Mouse (Mus musculus): ENCODE data around the gene Ddc. TPM values are rescaled to one million over a fixed set of nuclear protein-coding genes. Genes with fewer than 3 reads are reported as not detected.

Gene Ddc
- polyA plus RNA-seq (2016; fragmentation: Nextera tagmentation; extraction: Ambion mirVana): 51.8 and 55.2 TPM in 2 replicates

DNA sequence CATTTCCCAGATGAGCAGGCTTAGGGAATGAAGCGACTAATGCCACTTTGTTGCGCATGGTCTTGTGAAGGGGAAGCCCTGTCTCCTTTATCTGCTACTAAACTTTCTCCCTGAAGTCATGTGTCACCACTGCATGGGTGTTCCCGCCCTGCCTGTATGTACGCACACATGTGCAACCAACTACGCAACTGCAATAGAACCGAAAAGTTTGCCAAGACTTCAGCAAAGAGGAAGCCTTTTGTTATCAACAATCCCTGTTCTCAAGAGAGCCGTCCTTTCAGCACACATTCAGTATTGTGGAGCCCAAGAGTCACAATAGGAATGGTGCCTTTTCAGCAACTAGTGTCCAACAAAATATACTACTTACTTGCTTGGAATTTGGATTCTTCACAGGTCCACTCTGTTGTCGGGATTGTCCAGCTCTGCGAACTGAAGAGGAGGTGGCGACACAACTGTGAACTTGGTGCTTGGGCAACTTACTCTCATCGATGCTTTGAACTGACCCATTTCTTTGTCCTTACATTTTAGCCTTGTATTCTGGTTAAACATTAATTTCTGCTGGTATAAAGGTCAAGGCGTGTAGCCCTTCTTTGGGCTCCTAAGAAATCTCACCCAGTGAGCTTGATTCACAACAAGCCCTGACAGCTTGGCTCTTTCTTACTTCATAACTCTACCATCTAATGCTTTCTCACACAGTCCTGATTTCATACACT, at the start of gene Ddc:
Gene Ddc, minus strand, starts transcription at position 500 of the 713 bp plus-strand sequence.
- no peak within 1 kb of the TSS for H3K9ac ChIP-seq
- H3K27ac ChIP-seq (ENCODE audit: poor library complexity, severe bottlenecking): peak within 1 kb of the TSS; percentile 35
- H3K4me3 ChIP-seq: no peak within 1 kb of the TSS
- H3K27me3 ChIP-seq (replicated peaks): no peaks in the 10 kb centered on the region
- H3K4me1 ChIP-seq (replicated peaks): peaks cover 26% of the 10 kb centered on the region
- no peak within 1 kb of the TSS for H3K4me2 ChIP-seq
- no peak for ATAC-seq (ENCODE audit: insufficient number of reproducible peaks, low FRiP score)
- no peaks in the 10 kb centered on the region for H3K9me3 ChIP-seq (replicated peaks)
- H3K36me3 ChIP-seq: no peaks in the 10 kb centered on the region
- WGBS: 75% methylated on average over 12 of the region's 12 CpGs

DNA sequence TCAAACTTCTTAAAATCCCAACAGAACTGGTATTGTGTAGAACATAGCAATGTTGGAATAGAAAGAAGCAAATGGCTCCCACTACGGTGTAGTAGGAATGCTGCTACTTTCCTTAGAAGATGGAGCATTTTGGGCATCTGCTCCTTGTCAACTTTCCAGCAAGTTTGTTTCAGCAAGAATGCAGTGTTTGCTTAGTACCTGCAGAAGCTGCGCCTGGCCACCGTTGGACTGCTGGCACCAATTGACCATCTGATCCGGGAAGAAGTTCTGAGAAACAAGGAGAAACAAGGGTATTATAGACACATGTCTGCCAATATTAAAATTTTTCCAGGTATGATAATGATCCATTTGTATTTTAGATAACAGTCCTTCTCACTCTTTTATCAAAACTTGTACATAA, 47.8 kb upstream of the Ddc start:
- Histone ChIP-seq H3K4me2 (no peak overlapping the region), H3K36me3 (peaks cover 75% of the 10 kb centered on the region), H3K4me3 (no peak overlapping the region), H3K27me3 (replicated peaks) (no peaks in the 10 kb centered on the region), H3K9me3 (replicated peaks) (no peaks in the 10 kb centered on the region), H3K9ac (no peak overlapping the region), H3K4me1 (replicated peaks) (peaks cover 48% of the 10 kb centered on the region), H3K27ac (ENCODE audit: poor library complexity, severe bottlenecking) (peak overlapping the region; percentile 28; the same call in 1 of the 2 replicates)
- WGBS: 85% methylated on average over 4 of the region's 4 CpGs
- no peak for ATAC-seq (ENCODE audit: insufficient number of reproducible peaks, low FRiP score)

DNA sequence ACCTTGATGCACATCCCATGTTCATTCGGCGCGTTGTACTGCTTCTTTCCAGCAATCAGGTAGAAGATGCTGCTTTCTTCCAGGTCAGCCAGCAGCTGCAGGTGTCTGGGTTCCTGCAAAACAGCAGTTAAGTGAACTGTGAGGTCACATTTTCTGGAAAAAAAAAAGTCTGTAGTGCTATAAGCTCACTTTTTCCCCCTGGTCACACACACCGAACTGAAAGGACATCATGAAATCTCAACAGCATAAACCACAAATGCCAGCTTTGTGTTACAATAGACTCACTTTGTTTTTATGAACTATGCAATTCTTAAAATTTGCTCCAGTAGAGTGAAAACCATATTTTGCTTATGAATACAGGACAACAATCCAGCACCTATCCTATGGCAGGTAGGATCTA, 46.9 kb upstream of the Ddc start:
- Histone ChIP-seq H3K27ac (ENCODE audit: poor library complexity, severe bottlenecking) (no peak overlapping the region; the same call in 1 of the 2 replicates), H3K4me3 (no peak overlapping the region), H3K4me2 (no peak overlapping the region), H3K36me3 (peaks cover 73% of the 10 kb centered on the region), H3K9ac (no peak overlapping the region), H3K9me3 (replicated peaks) (no peaks in the 10 kb centered on the region), H3K27me3 (replicated peaks) (no peaks in the 10 kb centered on the region), H3K4me1 (replicated peaks) (peaks cover 46% of the 10 kb centered on the region)
- ATAC-seq (ENCODE audit: insufficient number of reproducible peaks, low FRiP score): no peak
- WGBS: 89% methylated on average over 4 of the region's 4 CpGs

DNA sequence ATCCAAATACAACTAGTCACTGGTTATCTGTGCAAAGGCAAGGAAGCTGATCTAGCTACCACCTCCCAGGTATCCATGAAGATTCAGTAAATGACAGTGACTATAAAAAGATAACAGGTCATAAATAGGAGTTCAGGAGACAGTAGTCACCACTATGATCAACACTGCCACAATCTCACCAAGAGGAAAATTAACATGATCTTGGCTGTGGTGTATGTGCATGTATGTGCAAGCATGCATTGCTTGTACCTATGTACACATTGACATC, 46.1 kb upstream of the Ddc start:
- peaks cover 45% of the 10 kb centered on the region for H3K4me1 ChIP-seq (replicated peaks)
- no peak overlapping the region for H3K9ac ChIP-seq
- H3K36me3 ChIP-seq: peaks cover 71% of the 10 kb centered on the region
- 0 out of 2 replicates have a peak overlapping the region, but pooled peaks have one; percentile 22 for H3K27ac ChIP-seq (ENCODE audit: poor library complexity, severe bottlenecking)
- no peak overlapping the region for H3K4me3 ChIP-seq
- no peaks in the 10 kb centered on the region for H3K27me3 ChIP-seq (replicated peaks)
- H3K4me2 ChIP-seq: no peak overlapping the region
- no peaks in the 10 kb centered on the region for H3K9me3 ChIP-seq (replicated peaks)
- no peak for ATAC-seq (ENCODE audit: insufficient number of reproducible peaks, low FRiP score)

DNA sequence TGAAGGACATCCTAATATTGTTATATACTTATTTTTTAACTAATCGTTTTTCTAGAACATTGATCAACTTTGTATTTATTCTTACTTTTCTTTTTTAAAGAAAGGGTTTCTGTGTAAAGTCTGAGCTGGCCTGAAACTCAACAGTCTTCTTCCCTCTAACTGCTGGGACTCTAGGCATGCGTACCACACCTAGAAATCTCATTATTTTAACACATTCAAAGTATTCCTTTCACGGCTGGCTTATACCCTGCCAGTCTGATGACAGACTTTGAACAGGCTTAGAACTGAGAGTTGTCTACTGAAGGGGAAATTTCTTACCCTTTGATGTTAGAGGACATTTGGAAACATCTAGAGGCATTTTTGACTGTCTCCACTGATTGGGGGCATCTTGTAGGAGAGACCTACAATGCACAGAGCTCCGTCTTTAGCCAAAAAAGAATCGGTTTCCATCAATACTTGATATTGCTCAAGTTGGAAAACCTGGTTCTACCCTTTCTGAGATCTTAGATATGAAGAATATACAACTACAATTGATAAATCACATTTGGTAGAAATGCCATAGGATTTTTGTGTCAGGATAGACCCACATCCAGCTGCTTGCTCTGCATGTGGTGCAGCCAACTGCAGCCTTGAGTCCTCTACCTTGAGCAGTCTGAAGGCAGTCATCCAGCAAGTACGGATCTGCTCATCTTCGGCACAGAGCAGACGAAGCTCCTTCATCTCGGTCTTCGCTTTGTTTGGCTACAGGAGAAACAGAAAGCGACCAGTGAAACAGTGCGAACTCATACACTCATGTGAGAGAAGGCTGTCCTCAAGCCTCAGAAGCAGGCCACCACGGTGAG, 45.5 kb upstream of the Ddc start:
- H3K4me3 ChIP-seq: no peak overlapping the region
- ATAC-seq (ENCODE audit: insufficient number of reproducible peaks, low FRiP score): no peak
- no peak overlapping the region for H3K4me2 ChIP-seq
- peaks cover 75% of the 10 kb centered on the region for H3K36me3 ChIP-seq
- 84% methylated on average over 13 of the region's 13 CpGs for WGBS
- H3K27me3 ChIP-seq (replicated peaks): no peaks in the 10 kb centered on the region
- peak overlapping the region; percentile 22; the same call in 1 of the 2 replicates for H3K27ac ChIP-seq (ENCODE audit: poor library complexity, severe bottlenecking)
- no peaks in the 10 kb centered on the region for H3K9me3 ChIP-seq (replicated peaks)
- no peak overlapping the region for H3K9ac ChIP-seq
- peaks cover 40% of the 10 kb centered on the region for H3K4me1 ChIP-seq (replicated peaks)

DNA sequence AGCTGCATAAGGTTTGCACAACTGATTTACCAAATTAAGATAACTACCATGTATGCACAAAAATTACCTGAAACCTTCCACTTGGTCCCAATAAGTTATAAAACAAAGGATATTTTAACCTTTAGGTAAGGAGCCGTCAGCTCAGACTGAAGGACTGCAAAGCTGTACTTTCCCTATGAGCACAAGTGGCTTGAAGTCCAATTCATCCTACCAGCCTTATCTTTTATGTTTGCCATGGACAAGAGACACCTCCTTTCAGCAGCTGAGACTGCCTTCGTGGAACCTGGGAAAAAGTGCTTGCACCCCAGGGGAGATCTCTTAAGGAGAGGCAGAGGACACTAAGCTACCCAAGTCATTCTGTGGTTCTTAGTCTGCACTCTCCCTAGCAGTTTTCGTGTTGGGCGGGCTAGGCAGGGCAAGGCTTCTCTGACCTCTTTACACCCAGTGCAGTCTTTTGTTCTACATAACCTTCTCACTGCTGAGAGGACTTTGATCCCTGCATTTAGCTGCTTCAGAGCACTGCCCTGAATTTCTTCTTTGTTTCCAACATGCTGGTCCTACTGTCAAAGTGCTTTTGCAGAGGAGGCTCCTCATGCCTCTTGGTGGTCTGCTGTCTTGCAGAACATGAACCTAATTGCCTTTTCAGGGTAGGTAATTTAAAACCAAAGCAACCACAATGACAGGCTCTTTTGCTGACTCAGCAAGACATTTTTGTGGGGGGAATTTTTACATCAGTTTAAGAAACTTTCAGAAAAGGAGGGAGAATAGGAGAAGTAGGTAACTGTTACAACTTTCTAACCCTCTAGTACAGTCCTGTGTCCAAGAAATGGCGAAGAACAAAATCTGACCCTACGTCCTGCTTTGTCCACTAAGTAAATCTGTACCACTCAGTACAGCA, 44.6 kb upstream of the Ddc start:
- ATAC-seq (ENCODE audit: insufficient number of reproducible peaks, low FRiP score): no peak
- Histone ChIP-seq H3K4me3 (no peak overlapping the region), H3K27me3 (replicated peaks) (no peaks in the 10 kb centered on the region), H3K4me1 (replicated peaks) (peaks cover 39% of the 10 kb centered on the region), H3K9me3 (replicated peaks) (no peaks in the 10 kb centered on the region), H3K36me3 (peaks cover 82% of the 10 kb centered on the region), H3K4me2 (no peak overlapping the region), H3K9ac (0 out of 2 replicates have a peak overlapping the region, but pooled peaks have one; percentile 20), H3K27ac (ENCODE audit: poor library complexity, severe bottlenecking) (peak overlapping the region; percentile 65)
- WGBS: 63% methylated on average over 6 of the region's 6 CpGs

DNA sequence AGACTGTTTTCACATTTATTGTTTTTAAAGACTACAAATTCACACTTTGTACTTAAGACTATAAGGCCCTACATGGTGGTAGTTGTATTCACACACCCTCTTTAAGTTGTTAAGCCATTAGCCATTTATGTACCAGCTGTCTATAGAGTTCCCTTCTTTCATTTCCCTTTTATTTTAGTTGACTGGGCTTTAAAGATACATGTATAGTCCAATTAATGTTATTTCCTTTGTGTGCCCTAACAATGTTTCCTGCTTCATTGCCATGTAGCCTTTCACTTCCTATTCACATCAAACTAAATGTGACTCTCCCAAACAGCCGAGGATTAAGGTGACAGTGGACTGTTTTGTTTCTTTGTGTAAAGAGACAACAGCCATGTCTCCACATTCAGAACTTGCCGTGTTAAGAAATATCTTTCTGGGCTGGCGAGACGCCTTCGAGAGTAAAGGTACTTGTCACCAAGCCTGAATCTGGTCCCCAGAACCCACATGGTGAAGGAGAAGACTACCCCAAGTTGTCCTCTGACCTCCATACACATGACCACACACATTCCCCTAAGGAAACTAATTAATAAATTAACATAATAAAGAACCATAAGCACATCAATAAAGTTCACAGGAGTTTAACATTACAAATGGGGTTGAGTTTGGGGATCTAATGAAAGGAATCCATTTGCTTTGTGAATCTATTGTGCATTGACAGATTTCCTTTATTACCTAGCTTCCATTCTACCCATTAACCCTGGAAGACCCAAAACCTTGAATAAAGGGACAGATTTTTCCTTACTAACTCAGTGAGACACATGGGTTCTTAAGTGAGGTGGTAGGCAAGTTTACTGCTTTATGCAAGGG, 43.1 kb upstream of the Ddc start:
- H3K9ac ChIP-seq: no peak overlapping the region
- peaks cover 50% of the 10 kb centered on the region for H3K4me1 ChIP-seq (replicated peaks)
- no peaks in the 10 kb centered on the region for H3K9me3 ChIP-seq (replicated peaks)
- peak overlapping the region; percentile 51 for H3K27ac ChIP-seq (ENCODE audit: poor library complexity, severe bottlenecking)
- H3K4me2 ChIP-seq: no peak overlapping the region
- H3K4me3 ChIP-seq: no peak overlapping the region
- 82% methylated on average over 5 of the region's 5 CpGs for WGBS
- no peaks in the 10 kb centered on the region for H3K27me3 ChIP-seq (replicated peaks)
- H3K36me3 ChIP-seq: peaks cover 84% of the 10 kb centered on the region
- no peak for ATAC-seq (ENCODE audit: insufficient number of reproducible peaks, low FRiP score)

DNA sequence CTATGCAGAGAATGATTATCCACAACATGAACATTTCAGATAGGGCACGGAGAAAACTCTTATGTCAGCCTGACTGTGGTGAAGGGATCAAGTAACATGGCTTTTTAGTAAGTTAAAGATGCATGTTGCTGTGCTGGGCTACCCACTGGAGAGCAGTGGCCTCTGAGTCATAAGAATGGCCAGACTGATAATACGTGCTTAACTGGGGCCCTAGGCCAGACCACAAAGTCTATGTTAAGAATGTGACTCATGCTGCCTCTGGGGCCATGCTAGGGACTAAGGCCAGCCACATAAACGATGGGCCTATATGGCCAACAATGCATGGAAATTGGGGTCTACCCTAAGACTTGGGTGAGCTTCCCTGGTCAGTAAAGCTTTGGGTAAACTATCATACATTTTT, 41.7 kb upstream of the Ddc start:
- H3K27me3 ChIP-seq (replicated peaks): no peaks in the 10 kb centered on the region
- peaks cover 58% of the 10 kb centered on the region for H3K4me1 ChIP-seq (replicated peaks)
- H3K9ac ChIP-seq: no peak overlapping the region
- H3K36me3 ChIP-seq: peaks cover 84% of the 10 kb centered on the region
- H3K9me3 ChIP-seq (replicated peaks): no peaks in the 10 kb centered on the region
- ATAC-seq (ENCODE audit: insufficient number of reproducible peaks, low FRiP score): 0 out of 2 replicates have a peak, but pooled peaks have one; percentile 63
- H3K4me3 ChIP-seq: no peak overlapping the region
- peak overlapping the region; percentile 67 for H3K27ac ChIP-seq (ENCODE audit: poor library complexity, severe bottlenecking)
- no peak overlapping the region for H3K4me2 ChIP-seq
- WGBS: 27% methylated on average over 3 of the region's 3 CpGs

DNA sequence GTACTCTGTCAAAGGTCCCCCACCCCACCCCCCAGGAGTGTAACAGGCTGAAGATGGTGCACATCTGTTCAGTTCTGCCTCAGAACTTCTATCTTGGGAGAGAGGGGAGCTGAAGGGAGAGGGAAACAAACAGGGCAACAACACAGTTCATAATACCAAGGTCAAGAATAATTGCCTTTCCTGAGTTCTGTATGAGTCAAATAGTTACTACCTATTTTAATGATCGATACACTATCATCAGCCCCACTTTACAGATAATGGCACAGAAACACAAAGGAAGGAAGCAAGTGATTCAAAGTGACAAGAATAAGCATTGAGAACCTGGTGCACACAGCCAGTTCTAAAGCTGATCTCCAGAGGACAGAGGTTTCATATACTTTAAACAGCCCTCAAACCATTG, 40.6 kb upstream of the Ddc start:
- Histone ChIP-seq H3K27me3 (replicated peaks) (no peaks in the 10 kb centered on the region), H3K4me1 (replicated peaks) (peaks cover 55% of the 10 kb centered on the region), H3K4me3 (no peak overlapping the region), H3K9me3 (replicated peaks) (no peaks in the 10 kb centered on the region), H3K4me2 (no peak overlapping the region), H3K27ac (ENCODE audit: poor library complexity, severe bottlenecking) (peak overlapping the region; percentile 42), H3K36me3 (peaks cover 83% of the 10 kb centered on the region), H3K9ac (no peak overlapping the region)
- WGBS: 74% methylated on average over 1 of the region's 1 CpGs
- no peak for ATAC-seq (ENCODE audit: insufficient number of reproducible peaks, low FRiP score)

DNA sequence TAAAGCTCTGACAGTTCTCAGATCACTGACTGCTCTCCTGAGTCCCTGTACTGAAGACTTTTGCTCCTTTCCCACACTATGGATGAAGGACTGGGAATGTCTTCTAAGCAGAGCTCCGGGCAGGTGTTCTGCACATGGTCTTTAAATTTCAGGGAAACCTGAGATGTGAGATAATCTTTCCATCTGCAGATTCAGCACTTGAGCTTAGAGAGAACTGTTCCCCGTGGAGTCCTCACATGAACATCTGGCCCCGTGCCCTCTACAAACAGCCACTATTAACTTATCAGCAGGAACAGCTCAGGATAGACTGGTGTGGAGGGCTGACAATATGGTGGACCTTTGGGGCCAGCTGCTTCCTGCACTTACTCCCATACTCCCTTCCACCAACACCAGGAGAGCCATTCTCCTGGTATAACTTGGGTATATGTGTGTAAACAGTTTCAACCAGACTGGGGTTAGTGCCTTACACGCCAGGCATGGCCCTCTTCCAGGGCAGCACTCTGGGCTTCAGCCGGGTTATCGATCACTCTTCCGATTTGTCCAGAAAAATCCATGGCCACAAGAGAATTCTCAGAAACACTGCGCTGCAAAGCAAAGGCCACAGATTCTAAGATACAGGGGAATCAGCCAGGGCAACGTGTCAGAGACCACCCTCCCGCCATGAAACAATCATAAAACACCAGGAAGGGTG, 39.5 kb upstream of the Ddc start:
- Histone ChIP-seq H3K27me3 (replicated peaks) (no peaks in the 10 kb centered on the region), H3K36me3 (peaks cover 86% of the 10 kb centered on the region), H3K4me3 (no peak overlapping the region), H3K9me3 (replicated peaks) (no peaks in the 10 kb centered on the region), H3K27ac (ENCODE audit: poor library complexity, severe bottlenecking) (peak overlapping the region; percentile 42), H3K4me1 (replicated peaks) (peaks cover 60% of the 10 kb centered on the region), H3K9ac (no peak overlapping the region), H3K4me2 (no peak overlapping the region)
- WGBS: 75% methylated on average over 10 of the region's 10 CpGs
- ATAC-seq (ENCODE audit: insufficient number of reproducible peaks, low FRiP score): no peak

Data from heart, embryonic 12.5 days (tissue).